Mouse (Mus musculus) cerebellum, adult 8-10 months (tissue): ENCODE data around the gene Gm20388.

Experiments
- DNase-seq: peaks from one replicate; pipeline ENCODE4 v3.0.0; 2022

The Gm20388 gene

DNA sequence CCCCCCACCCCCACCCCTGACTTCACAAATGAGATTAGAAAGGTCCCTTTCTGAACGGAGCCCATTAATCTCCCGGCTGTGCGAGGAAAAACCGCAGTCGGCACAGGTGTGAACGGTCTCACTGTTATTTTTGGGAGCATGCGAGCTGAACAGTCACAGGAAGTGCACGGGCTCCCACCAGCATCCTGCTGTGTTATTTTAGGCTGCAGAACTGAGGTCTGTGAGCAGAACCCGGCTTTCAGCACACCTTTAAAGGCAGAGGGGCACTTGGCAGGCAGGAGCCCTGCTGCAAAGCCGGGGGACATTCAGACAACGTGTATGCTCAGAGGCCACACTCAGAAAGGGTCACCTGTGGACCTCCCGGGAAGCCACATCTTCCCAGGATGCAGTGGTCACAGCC is 1110.8 kb downstream of the Gm20388 start:
- DNase-seq = no peak

DNA sequence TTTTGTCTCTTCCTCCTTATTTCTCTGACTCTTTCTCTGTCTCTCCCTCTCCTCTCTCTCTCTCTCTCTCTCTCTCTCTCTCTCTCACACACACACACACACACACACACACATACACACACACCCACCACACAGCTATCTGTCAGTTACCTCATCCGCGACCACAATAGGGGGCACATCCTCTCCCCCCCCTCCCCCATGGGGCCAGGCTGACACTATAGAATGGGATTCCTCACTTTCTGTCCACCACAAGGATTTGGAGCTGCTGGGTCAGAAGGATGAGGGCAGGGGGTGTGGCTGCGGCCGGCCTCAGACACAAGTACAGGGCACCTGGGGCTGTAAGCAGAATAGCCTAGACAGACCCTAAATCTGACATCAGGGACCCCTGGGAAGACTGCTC is 1112.4 kb downstream of the Gm20388 start:
- no peak for DNase-seq

DNA sequence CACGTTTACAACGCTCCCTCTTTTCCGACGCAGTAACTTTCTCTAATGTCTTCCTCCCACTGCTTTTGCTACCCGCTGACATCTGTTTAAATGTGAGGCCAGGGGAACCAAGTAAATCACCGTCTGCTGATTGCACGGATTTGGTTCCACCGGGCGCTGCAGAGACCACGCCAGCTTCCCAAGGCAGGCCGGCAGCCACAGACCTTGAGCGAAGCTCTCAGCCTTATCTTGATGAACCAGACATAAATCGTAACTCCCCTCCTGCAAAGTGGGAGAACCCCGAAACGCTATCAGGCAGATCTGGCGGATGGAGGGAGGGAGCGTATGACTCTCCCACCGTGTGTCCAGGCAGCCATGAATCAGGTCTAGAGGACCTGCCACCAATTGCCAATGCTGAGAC is 1113.1 kb downstream of the Gm20388 start:
- no peak for DNase-seq

DNA sequence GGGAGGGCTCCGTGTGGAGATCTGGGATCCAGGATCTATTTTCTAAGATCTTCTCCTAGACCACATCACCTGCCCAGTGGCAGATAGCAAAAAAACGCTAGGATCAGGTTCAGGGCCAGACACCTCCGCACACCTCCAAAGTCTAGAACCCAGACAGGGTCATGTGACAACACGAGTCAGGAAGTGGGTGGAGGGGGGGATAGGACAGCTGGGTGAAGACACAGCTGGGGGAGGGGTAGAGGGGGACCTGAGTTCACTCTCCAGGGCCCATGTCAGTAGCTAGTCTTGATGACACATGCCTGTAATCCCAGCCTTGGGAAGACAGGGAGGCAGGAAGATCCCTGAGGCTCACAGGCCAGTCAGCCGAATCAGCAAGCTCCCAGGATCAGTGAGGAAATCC is 1114.8 kb downstream of the Gm20388 start:
- DNase-seq = no peak

DNA sequence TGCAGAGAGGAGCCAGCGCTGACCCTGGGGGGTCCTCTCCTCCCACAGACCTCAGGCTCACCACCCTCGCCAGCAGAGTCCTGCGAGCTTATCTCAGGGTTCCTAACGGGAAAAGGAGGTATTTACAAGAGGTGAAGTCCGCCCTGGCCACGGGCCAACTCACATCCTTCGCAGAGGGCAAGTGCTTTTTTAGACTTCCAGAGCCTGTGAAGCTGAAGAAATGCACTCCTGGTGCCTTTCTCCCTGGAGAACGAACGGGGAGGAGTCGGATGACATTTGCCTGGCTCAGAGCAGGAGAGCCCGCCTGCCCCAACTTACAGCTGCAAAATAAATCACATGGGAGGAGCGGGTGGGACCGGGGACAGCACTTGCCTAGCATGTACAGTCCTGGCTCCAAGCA is 1117.1 kb downstream of the Gm20388 start:
- no peak for DNase-seq

DNA sequence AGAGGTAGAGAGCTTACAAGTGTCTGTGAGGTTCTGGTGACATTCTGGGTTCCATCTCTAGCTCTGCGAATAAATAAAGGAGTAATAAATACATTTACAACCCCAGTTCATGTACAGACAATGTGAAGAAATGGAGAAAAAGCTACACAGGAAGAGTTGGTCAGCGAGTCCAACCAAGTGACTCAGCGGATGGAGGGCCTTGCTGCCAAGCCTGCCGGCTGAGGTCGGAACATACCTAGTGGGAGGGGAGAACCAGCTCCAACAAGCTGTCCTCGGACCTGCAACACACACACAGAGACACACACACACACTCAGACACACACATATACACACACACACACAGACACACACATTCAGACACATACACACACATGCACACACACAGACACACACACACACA is 1118.4 kb downstream of the Gm20388 start:
- no peak for DNase-seq

DNA sequence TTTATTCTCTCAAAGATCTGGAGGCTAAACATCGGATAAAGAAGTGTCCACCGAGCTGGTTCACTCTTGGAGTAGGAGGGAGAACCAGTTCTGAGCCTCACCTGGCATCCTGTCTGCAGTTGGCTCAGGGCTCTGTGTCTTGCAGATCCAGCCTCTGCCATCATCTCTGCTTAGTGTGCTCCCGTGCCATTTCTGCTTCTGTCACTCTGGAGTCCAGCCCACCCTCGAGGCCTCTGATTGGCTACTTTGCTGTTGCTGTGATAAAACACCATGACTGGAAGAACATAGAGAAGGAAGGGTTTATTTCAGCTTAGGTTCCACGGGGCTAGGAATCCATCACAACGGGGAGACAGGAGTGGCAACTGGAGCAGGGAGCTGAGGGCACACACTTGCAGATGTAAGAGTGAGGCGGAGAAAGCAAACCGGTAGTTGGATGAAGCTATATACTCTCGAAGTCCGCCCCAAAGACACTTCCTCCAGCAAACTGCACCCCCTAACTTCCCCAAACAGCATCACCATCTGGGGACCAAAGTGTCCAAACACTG is 1119.9 kb downstream of the Gm20388 start:
- no peak for DNase-seq

DNA sequence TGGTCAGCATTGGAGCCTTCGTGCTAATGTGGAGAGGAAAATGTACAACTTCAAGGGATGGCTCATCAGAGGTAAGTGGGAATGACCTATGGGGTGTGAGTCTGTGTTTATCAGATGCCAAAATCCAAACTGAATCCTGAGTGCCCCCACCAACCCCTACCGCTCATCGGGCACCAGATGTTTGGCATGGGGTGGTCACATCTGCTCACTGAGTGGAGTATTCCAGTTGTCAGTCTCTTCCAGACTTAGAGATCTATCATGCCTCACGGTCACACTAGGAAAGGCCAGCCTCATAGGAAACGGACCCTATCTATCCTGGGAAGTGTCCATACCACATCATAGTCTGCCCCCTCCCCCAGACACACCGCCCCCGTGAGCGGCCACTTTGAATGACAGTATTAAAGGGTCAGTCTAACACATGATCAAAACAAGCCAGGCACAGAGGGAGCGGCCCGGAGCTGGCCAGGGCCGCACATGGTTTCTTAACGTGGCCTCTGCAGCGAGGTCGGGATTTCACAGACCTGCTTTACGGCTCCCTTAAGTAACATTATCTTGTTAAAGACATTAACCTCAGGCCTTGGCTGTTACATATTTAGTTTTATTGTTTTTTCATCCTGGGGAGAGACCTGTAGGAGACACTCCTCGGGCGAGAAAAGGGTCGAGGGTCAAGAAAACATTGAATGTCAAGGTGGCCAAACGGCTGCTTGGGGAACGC is 1122.8 kb downstream of the Gm20388 start:
- DNase-seq = no peak

DNA sequence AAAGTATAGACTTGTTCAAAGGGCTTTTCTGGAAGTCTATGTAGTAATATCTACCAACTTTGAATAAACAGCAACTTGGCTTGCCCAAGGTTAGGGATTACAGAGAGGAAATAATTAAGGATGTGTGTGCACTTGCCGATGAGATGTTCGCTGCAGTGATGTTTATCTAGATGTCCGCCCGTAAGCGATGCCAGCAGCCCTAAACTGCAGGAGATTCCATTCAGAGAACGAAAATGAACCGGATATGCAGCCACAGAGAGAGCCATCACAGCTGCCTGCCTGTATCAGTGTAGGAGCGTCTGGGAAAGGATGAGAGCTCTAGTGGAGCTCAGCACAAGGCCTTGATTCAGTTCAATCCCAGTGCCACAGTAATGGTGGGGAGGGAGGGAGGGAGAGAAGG is 1125.0 kb downstream of the Gm20388 start:
- no peak for DNase-seq

DNA sequence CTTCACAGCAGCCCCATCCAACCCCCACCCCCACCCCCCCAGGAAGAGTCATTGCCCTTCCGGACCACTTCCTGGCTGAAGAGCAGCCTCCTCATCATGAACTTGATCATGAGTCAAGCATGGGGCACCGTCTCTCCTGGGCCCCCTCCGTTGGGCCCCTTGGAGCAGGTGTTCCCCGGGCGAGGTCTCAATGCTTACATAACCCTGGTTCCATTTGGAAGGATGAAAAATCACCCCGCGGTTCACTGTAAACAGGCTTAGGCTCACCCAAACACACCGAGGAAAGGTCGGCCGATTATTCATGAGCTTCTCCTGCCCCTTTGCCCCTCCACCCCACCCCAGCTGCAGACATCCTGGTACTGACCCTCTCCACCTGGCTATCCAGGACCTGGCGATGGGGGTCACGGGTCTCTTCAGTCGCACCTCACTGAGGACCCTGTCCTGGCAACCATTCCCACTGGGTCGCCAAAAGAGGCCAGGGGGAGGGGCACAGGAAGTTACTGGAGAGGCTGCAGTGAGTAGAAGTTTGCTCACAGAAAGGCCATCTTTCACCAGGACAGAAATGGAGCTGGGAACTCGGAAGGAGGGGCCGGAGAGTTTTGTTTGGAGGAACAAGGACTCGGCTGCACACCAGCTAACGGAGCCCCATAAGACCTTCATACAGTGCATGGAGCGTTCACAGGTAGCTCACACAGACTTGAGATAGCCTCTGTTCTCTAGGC is 1133.2 kb downstream of the Gm20388 start:
- DNase-seq = no peak

DNA sequence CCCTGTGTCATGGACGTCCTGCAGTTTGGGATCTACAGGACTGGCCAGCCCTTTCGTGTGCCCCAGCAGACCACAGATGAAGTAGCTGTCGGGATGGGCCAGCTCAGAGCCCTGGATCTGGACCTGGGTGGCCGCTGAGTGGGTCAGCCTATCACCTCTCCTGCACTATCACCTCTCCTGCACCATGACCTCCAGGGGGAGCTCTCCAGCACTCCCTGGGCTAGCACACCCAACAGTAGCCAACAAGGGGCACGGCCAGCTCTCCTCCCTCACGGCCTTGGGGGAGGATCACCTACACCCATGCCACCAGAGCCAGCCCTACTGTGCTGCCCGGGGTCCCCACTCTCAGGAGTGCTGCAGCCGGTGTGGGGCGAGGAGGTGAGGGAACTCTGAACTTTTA is 1136.8 kb downstream of the Gm20388 start:
- DNase-seq = no peak

DNA sequence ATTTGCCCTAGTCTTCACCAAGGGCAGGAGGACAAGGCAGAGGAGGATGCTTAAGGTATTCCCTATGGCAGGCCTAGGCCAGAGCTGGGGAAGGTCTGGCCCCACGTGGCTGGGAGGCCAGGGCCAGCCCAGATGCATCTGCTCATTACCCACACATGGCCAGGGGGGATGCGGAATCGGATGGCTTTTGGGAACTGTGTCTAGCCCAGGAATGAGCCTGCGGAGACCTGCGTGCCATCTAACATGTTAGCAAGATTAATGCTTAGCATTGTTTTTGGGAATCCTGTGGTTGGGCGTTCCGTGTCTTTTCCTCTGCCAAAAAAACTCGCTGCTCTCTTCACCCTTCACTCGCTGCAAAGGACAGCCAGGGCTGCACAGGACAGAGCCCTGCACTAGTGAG is 1147.4 kb downstream of the Gm20388 start:
- DNase-seq = no peak

DNA sequence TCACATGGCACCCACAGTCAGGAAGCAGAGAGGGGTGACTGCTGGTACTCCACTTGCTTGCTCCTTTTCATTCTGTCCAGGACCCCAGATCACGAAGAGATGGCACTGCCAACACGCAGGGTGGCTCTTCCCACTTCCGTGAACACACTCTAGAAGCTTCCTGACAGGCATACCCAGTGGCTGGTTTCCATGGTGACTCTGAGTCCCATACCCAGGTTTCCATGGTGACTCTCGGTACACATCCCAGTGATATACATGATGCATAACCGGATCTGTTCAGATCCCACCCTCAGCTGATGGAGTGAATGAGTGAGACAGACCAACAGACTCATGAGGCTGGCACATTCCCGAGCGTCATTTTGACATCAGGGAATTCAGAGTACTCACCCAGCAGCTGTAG is 1148.5 kb downstream of the Gm20388 start:
- no peak for DNase-seq

DNA sequence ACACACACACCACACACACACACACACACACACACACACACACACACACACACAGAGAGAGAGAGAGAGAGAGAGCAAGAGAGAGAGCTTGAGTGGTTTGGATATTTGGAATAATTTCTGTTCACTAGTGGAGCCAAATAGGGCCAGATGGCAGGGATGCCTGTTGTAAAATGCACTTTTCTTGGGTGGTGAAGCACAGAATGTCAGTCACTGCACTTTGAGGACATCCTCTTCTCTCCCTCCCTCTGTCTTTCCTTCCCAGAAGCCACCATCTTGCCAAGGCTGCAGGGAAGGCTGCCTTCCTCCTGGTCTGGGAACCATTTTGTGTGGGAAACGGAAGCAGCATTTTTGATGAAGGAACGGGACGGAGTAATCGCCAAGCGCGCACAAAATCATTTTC is 1151.9 kb downstream of the Gm20388 start:
- no peak for DNase-seq

DNA sequence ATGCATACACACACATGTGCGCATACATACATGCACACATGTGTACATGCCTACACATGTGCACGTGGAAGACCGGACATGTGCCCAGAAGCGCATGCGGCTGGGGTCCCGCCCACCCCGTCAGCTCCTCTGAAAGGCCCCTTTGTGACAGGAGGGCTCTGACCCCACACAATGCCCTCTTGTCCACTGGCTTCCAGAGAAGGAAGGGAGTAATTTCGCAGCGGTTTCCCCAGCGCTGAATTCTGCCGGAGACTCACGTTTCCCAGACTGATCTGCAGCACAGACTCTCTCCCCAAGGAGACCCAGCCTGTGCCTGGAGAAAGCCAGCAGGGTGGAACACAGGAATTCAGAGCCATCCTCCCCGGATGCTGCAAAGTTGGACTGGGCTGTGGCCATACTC is 1153.0 kb downstream of the Gm20388 start:
- no peak for DNase-seq

DNA sequence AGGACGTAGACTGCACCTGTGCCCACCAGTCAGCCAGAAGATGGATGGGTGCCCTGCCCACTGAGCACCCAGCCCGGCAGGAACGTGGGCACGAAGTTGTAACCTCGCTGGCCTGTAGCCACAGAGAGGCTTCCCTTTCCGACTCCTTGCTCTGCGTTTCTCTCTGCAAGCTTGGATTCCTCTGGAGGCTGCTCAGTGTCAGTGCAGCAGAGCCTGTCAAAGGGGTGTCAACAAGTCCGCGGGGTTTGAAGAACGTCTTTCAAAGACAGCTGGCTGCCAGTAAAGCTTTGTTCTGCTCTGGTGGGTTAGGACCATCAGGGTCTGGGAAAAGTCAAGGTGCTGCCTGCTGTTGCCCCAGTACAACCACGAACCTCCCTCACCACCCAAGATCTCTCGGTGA is 1160.8 kb downstream of the Gm20388 start:
- no peak for DNase-seq

DNA sequence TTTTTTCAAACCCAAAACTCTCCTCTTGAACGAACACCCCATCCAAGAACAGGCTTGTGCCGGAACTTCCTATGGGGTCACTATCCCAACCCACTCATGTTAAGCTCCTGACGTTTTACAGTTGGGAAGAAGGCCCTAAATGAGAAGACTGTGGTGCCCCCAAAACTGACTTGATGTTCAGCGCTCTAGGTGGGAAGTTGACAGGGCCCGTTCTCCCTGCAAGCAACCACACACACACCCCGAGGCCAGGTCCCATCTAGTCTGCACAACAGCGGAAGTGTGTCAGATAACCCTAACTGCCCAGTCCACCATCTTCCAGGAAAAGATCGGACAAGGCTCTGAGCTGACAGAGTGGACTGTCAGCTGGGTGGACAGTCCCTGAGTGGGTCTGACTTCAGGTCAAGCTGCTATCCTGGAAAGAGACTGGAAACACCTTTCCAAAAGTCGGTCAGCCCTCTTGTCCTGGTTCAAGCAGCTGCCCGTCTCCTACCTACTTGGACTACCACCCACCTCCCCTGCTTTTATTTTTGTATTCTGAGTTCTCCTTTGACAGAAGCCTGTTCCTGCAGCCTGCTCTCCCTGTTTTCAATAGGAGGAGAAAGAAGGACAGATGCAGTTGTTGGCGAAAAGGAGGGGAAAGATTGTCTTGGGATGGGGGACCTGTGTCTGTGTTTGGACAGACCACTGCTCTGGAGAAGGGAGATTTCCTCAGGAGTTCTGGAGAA is 1161.9 kb downstream of the Gm20388 start:
- DNase-seq = no peak

DNA sequence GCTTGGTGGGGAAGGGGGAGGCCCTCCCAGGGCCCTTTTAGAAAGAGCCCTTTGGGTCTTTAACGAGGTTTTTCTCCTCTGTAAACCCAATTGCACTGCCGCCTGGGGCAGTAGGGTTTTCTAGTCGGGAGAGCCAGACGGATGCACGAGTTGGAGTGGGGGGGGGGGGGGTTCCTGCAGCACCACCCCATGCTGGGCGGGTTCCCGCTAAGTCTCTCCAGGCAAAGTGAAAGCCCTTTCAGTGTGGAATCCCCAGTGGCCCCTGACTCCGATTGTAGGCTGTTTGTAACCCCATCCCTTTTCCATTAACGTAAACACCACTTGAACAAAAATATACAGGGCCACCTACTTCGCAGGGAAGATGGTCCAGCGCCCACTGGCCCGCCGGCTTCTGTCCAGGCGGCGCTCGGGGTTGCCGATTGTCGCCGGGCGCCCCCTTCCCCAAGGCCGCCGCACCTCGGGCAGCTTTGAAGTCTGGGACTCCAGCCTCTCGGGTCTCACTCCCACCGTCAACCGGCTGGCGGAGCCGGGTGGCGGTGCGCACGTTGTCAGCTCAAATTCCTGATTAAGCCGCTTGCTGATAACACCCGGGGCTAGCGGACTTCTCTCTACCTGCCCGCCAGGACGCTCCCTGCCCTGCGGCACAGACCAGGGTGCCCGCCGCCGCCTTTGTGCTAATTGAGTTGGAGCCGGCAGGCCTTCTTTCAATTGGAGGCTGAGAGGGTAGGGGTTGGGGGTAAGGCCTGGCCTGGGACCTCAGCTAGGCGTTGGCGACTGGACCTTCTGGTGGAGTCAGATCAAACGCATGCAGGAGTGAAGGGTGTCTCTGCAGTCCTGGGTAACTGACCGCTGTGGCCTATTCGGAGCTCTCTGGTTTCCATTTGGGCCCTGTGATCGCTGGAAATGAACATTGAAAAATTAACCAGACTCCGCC is 1162.8 kb downstream of the Gm20388 start:
- no peak for DNase-seq

DNA sequence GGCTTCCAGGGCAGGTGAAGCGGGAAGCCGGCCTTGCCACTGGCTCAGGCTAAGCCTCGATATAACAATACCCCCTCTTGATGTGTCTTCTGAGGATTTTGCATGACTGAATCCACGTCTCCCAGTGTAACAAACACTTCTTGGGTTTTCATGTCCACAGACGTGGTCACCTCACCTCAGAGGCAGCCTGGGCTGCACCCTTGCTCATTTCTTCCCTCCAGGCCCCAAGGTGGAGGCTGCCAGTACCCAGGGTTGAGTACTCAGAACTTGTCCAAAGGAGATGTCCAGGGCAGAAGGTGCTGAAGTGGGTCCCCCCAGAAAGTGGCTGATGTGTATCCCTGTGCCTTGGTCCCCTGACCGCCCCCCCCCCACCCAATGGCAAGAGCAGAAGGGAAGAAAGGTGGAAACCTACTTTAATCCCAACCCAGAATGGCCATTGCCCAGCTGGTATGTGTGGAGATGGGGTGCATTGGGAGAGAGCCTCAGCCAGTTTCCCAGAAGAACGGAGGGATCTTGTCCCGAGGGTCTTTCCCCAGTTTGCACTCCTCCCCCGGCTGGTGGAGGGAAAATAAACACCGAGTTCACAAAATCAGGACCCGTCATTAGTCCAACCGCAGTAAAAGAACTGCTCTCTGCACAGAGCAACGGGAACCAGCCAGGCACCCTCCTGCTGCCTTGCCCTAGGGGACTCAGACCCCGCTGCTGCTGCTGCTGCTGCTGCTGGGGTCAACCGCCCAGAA is 1163.6 kb downstream of the Gm20388 start:
- no peak for DNase-seq

DNA sequence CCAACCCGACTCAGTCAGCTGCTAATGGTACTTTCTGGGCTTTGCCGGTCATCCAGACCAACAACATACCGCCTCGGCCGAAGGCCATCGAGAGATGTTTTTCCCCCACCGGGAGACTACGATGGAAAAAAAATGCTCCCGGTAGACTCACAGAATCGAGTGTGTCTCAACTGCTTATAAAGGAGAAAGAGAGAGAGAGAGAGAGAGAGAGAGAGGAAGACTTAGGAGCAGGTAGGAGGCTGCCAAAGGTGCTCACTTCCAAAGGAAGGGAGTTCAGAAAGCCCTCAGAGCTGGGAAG is 1164.2 kb downstream of the Gm20388 start:
- DNase-seq = no peak

DNA sequence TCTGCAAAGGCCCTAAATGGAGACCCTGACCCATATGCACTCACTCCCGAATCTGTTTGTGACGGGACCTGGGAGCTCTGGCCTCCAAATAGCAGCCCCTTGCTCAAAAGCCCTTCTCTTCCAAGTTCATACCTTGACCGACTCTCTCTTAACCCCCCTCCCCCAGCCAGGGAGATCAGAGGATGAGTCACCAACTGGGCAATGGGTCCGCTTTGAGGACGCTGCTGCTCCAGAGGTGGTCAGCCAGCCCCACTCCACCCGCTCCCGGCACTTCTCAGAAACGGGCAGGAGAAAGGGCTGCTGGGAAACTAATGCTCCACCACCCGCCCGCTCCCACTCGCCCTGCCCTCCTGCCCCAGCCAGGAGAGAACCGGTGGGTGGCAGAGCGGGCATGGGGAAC is 1165.3 kb downstream of the Gm20388 start:
- DNase-seq = no peak

DNA sequence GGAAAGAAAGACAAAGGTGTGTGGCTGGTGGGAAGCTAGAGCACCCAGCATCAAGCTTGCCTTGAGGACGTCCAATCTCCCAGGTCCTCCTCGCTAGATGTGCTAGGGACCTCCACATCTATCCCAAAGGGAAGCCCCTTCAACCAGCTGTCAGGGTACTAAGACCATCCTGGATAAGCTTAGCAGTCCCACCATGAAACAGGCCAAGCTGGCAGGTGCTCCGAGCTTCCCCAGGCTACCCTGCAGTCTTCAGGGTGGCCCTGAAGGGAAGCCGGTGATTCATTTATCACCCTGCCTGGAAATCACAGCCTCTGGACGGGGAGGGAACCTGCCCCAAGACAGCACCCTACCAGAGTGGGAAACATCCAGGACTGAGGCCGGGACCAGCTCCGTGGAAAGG is 1165.9 kb downstream of the Gm20388 start:
- DNase-seq = no peak
